Mouse (Mus musculus): ENCODE results near the gene Gm10563. TPM values are rescaled to one million over a fixed set of nuclear protein-coding genes. Genes with fewer than 3 reads are reported as not detected.
"Not testable (repeated sequence)": the region's sequence is repeated elsewhere in the genome, so short reads cannot be mapped to it uniquely, and the experiment has no call there.

Gm10563 gene
- polyA plus RNA-seq, 1 experiment from 2014 or later, result not detected

GRCm38 (mm10) chr4:155574931-155575330 is 70.3 kb downstream of the Gm10563 start:
- H3K4me2 ChIP-seq (replicated peaks; ENCODE audit: low read depth, low read length), result no peak overlapping the region
- H3K9ac ChIP-seq (ENCODE audit: low read depth, low read length), result no peak overlapping the region
- no peak for ATAC-seq (ENCODE audit: low FRiP score, low TSS enrichment)
- H3K36me3 ChIP-seq (ENCODE audit: control insufficient read depth, insufficient read depth, low read length), result peaks cover 26% of the 10 kb centered on the region
- no peak overlapping the region for H3K4me3 ChIP-seq (ENCODE audit: low read length)
- no peak overlapping the region for H3K27ac ChIP-seq (ENCODE audit: low read depth, low read length)
- H3K27me3 ChIP-seq (ENCODE audit: control insufficient read depth, insufficient read depth, low read length), result no peaks in the 10 kb centered on the region
- 86% methylated on average over 11 of the region's 11 CpGs for WGBS
- H3K9me3 ChIP-seq (ENCODE audit: control insufficient read depth, low read length), result no peaks in the 10 kb centered on the region
- H3K4me1 ChIP-seq (ENCODE audit: control insufficient read depth, insufficient read depth, low read length), result no peaks in the 10 kb centered on the region

GRCm38 (mm10) chr4:155573876-155574275 is 71.3 kb downstream of the Gm10563 start:
- Histone ChIP-seq H3K27me3 (ENCODE audit: control insufficient read depth, insufficient read depth, low read length) (no peaks in the 10 kb centered on the region), H3K4me2 (replicated peaks; ENCODE audit: low read depth, low read length) (no peak overlapping the region), H3K27ac (ENCODE audit: low read depth, low read length) (no peak overlapping the region), H3K4me3 (ENCODE audit: low read length) (no peak overlapping the region), H3K36me3 (ENCODE audit: control insufficient read depth, insufficient read depth, low read length) (peaks cover 18% of the 10 kb centered on the region), H3K9ac (ENCODE audit: low read depth, low read length) (no peak overlapping the region), H3K9me3 (ENCODE audit: control insufficient read depth, low read length) (no peaks in the 10 kb centered on the region), H3K4me1 (ENCODE audit: control insufficient read depth, insufficient read depth, low read length) (no peaks in the 10 kb centered on the region)
- ATAC-seq (ENCODE audit: low FRiP score, low TSS enrichment), result no peak
- WGBS, result 90% methylated on average over 9 of the region's 9 CpGs

GRCm38 (mm10) chr4:155573155-155573554 is 72.1 kb downstream of the Gm10563 start:
- H3K9ac ChIP-seq (ENCODE audit: low read depth, low read length), result no peak overlapping the region
- H3K4me2 ChIP-seq (replicated peaks; ENCODE audit: low read depth, low read length), result no peak overlapping the region
- peaks cover 11% of the 10 kb centered on the region for H3K36me3 ChIP-seq (ENCODE audit: control insufficient read depth, insufficient read depth, low read length)
- H3K4me1 ChIP-seq (ENCODE audit: control insufficient read depth, insufficient read depth, low read length), result no peaks in the 10 kb centered on the region
- H3K27me3 ChIP-seq (ENCODE audit: control insufficient read depth, insufficient read depth, low read length), result no peaks in the 10 kb centered on the region
- no peak for ATAC-seq (ENCODE audit: low FRiP score, low TSS enrichment)
- 88% methylated on average over 2 of the region's 2 CpGs for WGBS
- H3K4me3 ChIP-seq (ENCODE audit: low read length), result no peak overlapping the region
- no peaks in the 10 kb centered on the region for H3K9me3 ChIP-seq (ENCODE audit: control insufficient read depth, low read length)
- no peak overlapping the region for H3K27ac ChIP-seq (ENCODE audit: low read depth, low read length)

- H3K27me3 ChIP-seq (ENCODE audit: control insufficient read depth, insufficient read depth, low read length), result no peaks in the 10 kb centered on the region
- H3K9me3 ChIP-seq (ENCODE audit: control insufficient read depth, low read length), result no peaks in the 10 kb centered on the region
- no peak overlapping the region for H3K4me3 ChIP-seq (ENCODE audit: low read length)
- 88% methylated on average over 2 of the region's 2 CpGs for WGBS
- peaks cover 3% of the 10 kb centered on the region; the same call in 1 of the 2 replicates for H3K4me1 ChIP-seq (ENCODE audit: control insufficient read depth, insufficient read depth, low read length)
- H3K36me3 ChIP-seq (ENCODE audit: control insufficient read depth, insufficient read depth, low read length), result no peaks in the 10 kb centered on the region; the same call in 1 of the 2 replicates
- H3K9ac ChIP-seq (ENCODE audit: low read depth, low read length), result no peak overlapping the region
- no peak overlapping the region for H3K27ac ChIP-seq (ENCODE audit: low read depth, low read length)
- no peak for ATAC-seq (ENCODE audit: low FRiP score, low TSS enrichment)
- H3K4me2 ChIP-seq (replicated peaks; ENCODE audit: low read depth, low read length), result no peak overlapping the region
Measured at GRCm38 (mm10) chr4:155571442-155571841, 73.8 kb downstream of the Gm10563 start.

- ATAC-seq (ENCODE audit: low FRiP score, low TSS enrichment); H3K4me3 ChIP-seq (ENCODE audit: low read length); H3K27me3 ChIP-seq (ENCODE audit: control insufficient read depth, insufficient read depth, low read length); H3K9me3 ChIP-seq (ENCODE audit: control insufficient read depth, low read length); H3K9ac ChIP-seq (ENCODE audit: low read depth, low read length); H3K27ac ChIP-seq (ENCODE audit: low read depth, low read length); H3K4me2 ChIP-seq (replicated peaks; ENCODE audit: low read depth, low read length); H3K36me3 ChIP-seq (ENCODE audit: control insufficient read depth, insufficient read depth, low read length): not testable (repeated sequence)
- H3K4me1 ChIP-seq (ENCODE audit: control insufficient read depth, insufficient read depth, low read length), result peaks cover 11% of the 10 kb centered on the region
- 90% methylated on average over 11 of the region's 11 CpGs for WGBS
Measured at GRCm38 (mm10) chr4:155570315-155570714, 74.9 kb downstream of the Gm10563 start.

- H3K4me1 ChIP-seq (ENCODE audit: control insufficient read depth, insufficient read depth, low read length), result peaks cover 16% of the 10 kb centered on the region
- no peaks in the 10 kb centered on the region for H3K9me3 ChIP-seq (ENCODE audit: control insufficient read depth, low read length)
- H3K4me2 ChIP-seq (replicated peaks; ENCODE audit: low read depth, low read length), result no peak overlapping the region
- no peak overlapping the region for H3K9ac ChIP-seq (ENCODE audit: low read depth, low read length)
- ATAC-seq (ENCODE audit: low FRiP score, low TSS enrichment), result no peak
- H3K36me3 ChIP-seq (ENCODE audit: control insufficient read depth, insufficient read depth, low read length), result no peaks in the 10 kb centered on the region
- 92% methylated on average over 6 of the region's 6 CpGs for WGBS
- H3K27ac ChIP-seq (ENCODE audit: low read depth, low read length), result no peak overlapping the region
- H3K27me3 ChIP-seq (ENCODE audit: control insufficient read depth, insufficient read depth, low read length), result no peaks in the 10 kb centered on the region
- H3K4me3 ChIP-seq (ENCODE audit: low read length), result no peak overlapping the region
Measured at GRCm38 (mm10) chr4:155569818-155570217, 75.4 kb downstream of the Gm10563 start.

GRCm38 (mm10) chr4:155568632-155569370 is 76.4 kb downstream of the Gm10563 start:
- WGBS, result 75% methylated on average over 7 of the region's 7 CpGs
- peaks cover 19% of the 10 kb centered on the region for H3K4me1 ChIP-seq (ENCODE audit: control insufficient read depth, insufficient read depth, low read length)
- no peaks in the 10 kb centered on the region for H3K27me3 ChIP-seq (ENCODE audit: control insufficient read depth, insufficient read depth, low read length)
- no peak overlapping the region for H3K27ac ChIP-seq (ENCODE audit: low read depth, low read length)
- H3K4me3 ChIP-seq (ENCODE audit: low read length), result no peak overlapping the region
- H3K36me3 ChIP-seq (ENCODE audit: control insufficient read depth, insufficient read depth, low read length), result no peaks in the 10 kb centered on the region
- H3K4me2 ChIP-seq (replicated peaks; ENCODE audit: low read depth, low read length), result no peak overlapping the region
- no peaks in the 10 kb centered on the region for H3K9me3 ChIP-seq (ENCODE audit: control insufficient read depth, low read length)
- H3K9ac ChIP-seq (ENCODE audit: low read depth, low read length), result no peak overlapping the region
- no peak for ATAC-seq (ENCODE audit: low FRiP score, low TSS enrichment)

- Histone ChIP-seq H3K4me2 (replicated peaks; ENCODE audit: low read depth, low read length) (no peak overlapping the region), H3K9me3 (ENCODE audit: control insufficient read depth, low read length) (no peaks in the 10 kb centered on the region), H3K27me3 (ENCODE audit: control insufficient read depth, insufficient read depth, low read length) (no peaks in the 10 kb centered on the region), H3K27ac (ENCODE audit: low read depth, low read length) (no peak overlapping the region), H3K36me3 (ENCODE audit: control insufficient read depth, insufficient read depth, low read length) (no peaks in the 10 kb centered on the region), H3K4me1 (ENCODE audit: control insufficient read depth, insufficient read depth, low read length) (peaks cover 19% of the 10 kb centered on the region), H3K4me3 (ENCODE audit: low read length) (no peak overlapping the region), H3K9ac (ENCODE audit: low read depth, low read length) (no peak overlapping the region)
- 17% methylated on average over 2 of the region's 2 CpGs for WGBS
- no peak for ATAC-seq (ENCODE audit: low FRiP score, low TSS enrichment)
Measured at GRCm38 (mm10) chr4:155568170-155568569, 77.0 kb downstream of the Gm10563 start.

- 42% methylated on average over 8 of the region's 8 CpGs for WGBS
- Histone ChIP-seq H3K4me2 (replicated peaks; ENCODE audit: low read depth, low read length) (no peak overlapping the region; the same call in 1 of the 2 replicates), H3K27ac (ENCODE audit: low read depth, low read length) (no peak overlapping the region)
Measured at GRCm38 (mm10) chr4:155566555-155566954, 78.7 kb downstream of the Gm10563 start.

More at GRCm38 (mm10) chr4:155566555-155566954, 78.7 kb downstream of the Gm10563 start:
- Histone ChIP-seq H3K36me3 (ENCODE audit: control insufficient read depth, insufficient read depth, low read length) (no peaks in the 10 kb centered on the region), H3K4me1 (ENCODE audit: control insufficient read depth, insufficient read depth, low read length) (peaks cover 29% of the 10 kb centered on the region), H3K27me3 (ENCODE audit: control insufficient read depth, insufficient read depth, low read length) (no peaks in the 10 kb centered on the region), H3K9ac (ENCODE audit: low read depth, low read length) (no peak overlapping the region), H3K4me3 (ENCODE audit: low read length) (no peak overlapping the region), H3K9me3 (ENCODE audit: control insufficient read depth, low read length) (no peaks in the 10 kb centered on the region)
- no peak for ATAC-seq (ENCODE audit: low FRiP score, low TSS enrichment)
